Mouse (Mus musculus) spleen, adult 2 months (tissue): ENCODE results near the gene 1700020L24Rik.

ENCODE experiments used
- CTCF ChIP-seq: fragments of 200-500 bp; IDR thresholded peaks from 2 replicates; pipeline ENCODE4 v1.5.1; 2011; ENCODE audit warnings: mild to moderate bottlenecking, inconsistent platforms; ENCODE audit not compliant: insufficient read depth, insufficient read length, insufficient replicate concordance; ENCODE audit errors: extremely low read depth
- POLR2A ChIP-seq: fragments of 200-500 bp; IDR thresholded peaks from 2 replicates; pipeline ENCODE4 v1.6.1; 2011; ENCODE audit warnings: low read depth, low read length, inconsistent platforms

DNA sequence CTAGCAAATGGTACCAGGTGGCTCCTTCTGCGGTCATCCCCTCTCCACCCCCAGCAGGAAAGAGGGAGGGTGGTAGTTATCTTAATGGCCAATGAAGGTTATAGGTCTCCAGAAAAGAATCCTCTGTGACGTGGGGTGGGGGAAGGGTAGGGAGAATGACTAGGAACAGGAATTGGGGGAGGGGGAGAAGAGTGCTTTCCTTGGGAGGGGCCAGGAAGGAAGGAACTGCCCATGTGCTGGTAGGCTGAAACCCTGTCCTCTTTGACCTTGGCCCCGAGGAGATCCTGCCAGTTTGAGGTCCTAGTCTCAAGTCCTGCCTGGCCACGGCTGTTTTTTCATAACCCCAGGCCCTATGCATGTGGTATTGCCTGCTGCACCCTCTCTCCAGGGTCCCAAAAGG lies 11.8 kb downstream of the 1700020L24Rik start:
- TF ChIP-seq POLR2A, result no peak
- TF ChIP-seq CTCF, result no peak
